In genomic region chr11:70982557-70983228, GRCm38 (mm10) we compare ENCODE assay signal across 8 mouse cellular contexts. TPM values are rescaled to one million over a fixed set of nuclear protein-coding genes. Genes with fewer than 3 reads are reported as not detected.
DNase-seq lines count a peak whose midpoint lies in the region; ATAC-seq and TF ChIP-seq lines count a peak whose summit lies in the region.

Gene C1qbp (minus strand): TSS chr11:70983026.

- peaks cover 63% of the 10 kb centered on the region for H3K36me3 ChIP-seq in embryonic facial prominence, embryonic 15.5 days
- H3K36me3 ChIP-seq in limb, embryonic 13.5 days = peaks cover 74% of the 10 kb centered on the region
- peaks cover 45% of the 10 kb centered on the region; the same call in 1 of the 2 replicates for H3K36me3 ChIP-seq in midbrain, embryonic 15.5 days (replicated peaks)

- peaks cover 26% of the 10 kb centered on the region for H3K4me1 ChIP-seq in bone marrow macrophage, adult 2 months (ENCODE audit: control insufficient read depth, insufficient read depth, low read length)
- H3K4me1 ChIP-seq in embryonic facial prominence, embryonic 15.5 days = peaks cover 16% of the 10 kb centered on the region
- H3K4me1 ChIP-seq in limb, embryonic 13.5 days = peaks cover 12% of the 10 kb centered on the region
- peaks cover 13% of the 10 kb centered on the region for H3K4me1 ChIP-seq in midbrain, embryonic 15.5 days

- H3K27ac ChIP-seq in bone marrow macrophage, adult 2 months (ENCODE audit: insufficient read depth, low read depth, low read length) = peak within 1 kb of the TSS; percentile 60
- 0 out of 2 replicates have a peak within 1 kb of the TSS, but pooled peaks have one; percentile 31 for H3K27ac ChIP-seq in embryonic facial prominence, embryonic 15.5 days (replicated peaks)
- H3K27ac ChIP-seq in limb, embryonic 13.5 days = no peak within 1 kb of the TSS
- peak within 1 kb of the TSS; percentile 57 for H3K27ac ChIP-seq in midbrain, embryonic 15.5 days

- peak; percentile 95 for ATAC-seq in embryonic facial prominence, embryonic 15.5 days (ENCODE audit: insufficient number of reproducible peaks, low FRiP score, low TSS enrichment, low read depth)
- ATAC-seq in limb, embryonic 13.5 days (ENCODE audit: low FRiP score, low read depth) = peak; percentile 93
- ATAC-seq in midbrain, embryonic 15.5 days (replicated peaks) = peak; percentile 96

- peak within 1 kb of the TSS; percentile 89 for H3K4me3 ChIP-seq in bone marrow macrophage, adult 2 months (ENCODE audit: insufficient read depth, low read length)
- H3K4me3 ChIP-seq in embryonic facial prominence, embryonic 15.5 days (replicated peaks) = peak within 1 kb of the TSS; percentile 78
- peak within 1 kb of the TSS; percentile 100 for H3K4me3 ChIP-seq in limb, embryonic 13.5 days
- peak within 1 kb of the TSS; percentile 89 for H3K4me3 ChIP-seq in midbrain, embryonic 15.5 days

- TF ChIP-seq POLR2A in bone marrow macrophage, adult 2 months (IDR thresholded peaks at IDR 0.05; ENCODE audit: borderline replicate concordance, low read depth, low read length) = no peak

- WGBS in embryonic facial prominence, embryonic 15.5 days = under 1% methylated on average over 57 of the region's 64 CpGs
- WGBS in limb, embryonic 13.5 days = under 1% methylated on average over 62 of the region's 64 CpGs
- WGBS in midbrain, embryonic 15.5 days = under 1% methylated on average over 64 of the region's 64 CpGs

- peak within 1 kb of the TSS; percentile 68 for H3K4me2 ChIP-seq in embryonic facial prominence, embryonic 15.5 days (replicated peaks)
- H3K4me2 ChIP-seq in limb, embryonic 13.5 days (replicated peaks) = peak within 1 kb of the TSS; percentile 90
- H3K4me2 ChIP-seq in midbrain, embryonic 15.5 days = peak within 1 kb of the TSS; percentile 69

- peak; percentile 70 for TF ChIP-seq CTCF in bone marrow macrophage, adult 2 months (IDR thresholded peaks at IDR 0.05; ENCODE audit: low read depth, low read length)

- DNase-seq in A20 (ENCODE audit: low read depth, low spot score) = peak; percentile 93
- DNase-seq in heart, adult 8-10 months (ENCODE audit: low spot score) = peak; percentile 91
- DNase-seq in kidney, adult 9 months = peak; percentile 94
- peak; percentile 86 to 96 for DNase-seq in spleen, adult 18-20 months

- H3K9ac ChIP-seq in embryonic facial prominence, embryonic 15.5 days = peak within 1 kb of the TSS; percentile 69
- peak within 1 kb of the TSS; percentile 97 for H3K9ac ChIP-seq in limb, embryonic 13.5 days
- peak within 1 kb of the TSS; percentile 81 for H3K9ac ChIP-seq in midbrain, embryonic 15.5 days

- H3K27me3 ChIP-seq in embryonic facial prominence, embryonic 15.5 days = no peaks in the 10 kb centered on the region
- no peaks in the 10 kb centered on the region for H3K27me3 ChIP-seq in limb, embryonic 13.5 days
- H3K27me3 ChIP-seq in midbrain, embryonic 15.5 days (replicated peaks) = no peaks in the 10 kb centered on the region

- H3K9me3 ChIP-seq in embryonic facial prominence, embryonic 15.5 days (replicated peaks) = no peaks in the 10 kb centered on the region
- H3K9me3 ChIP-seq in limb, embryonic 13.5 days = no peaks in the 10 kb centered on the region
- no peaks in the 10 kb centered on the region for H3K9me3 ChIP-seq in midbrain, embryonic 15.5 days

RNA-seq across cellular contexts. Expression of gene C1qbp, which starts in this region (rescaled TPM):
- 49.8 and 63.2 TPM in 2 replicates for polyA plus RNA-seq in bone marrow macrophage, adult 2 months (2012; ENCODE audit: insufficient read depth, insufficient read length, missing spikeins)
- 209 and 213 TPM in 2 replicates for polyA plus RNA-seq in embryonic facial prominence, embryonic 15.5 days (2015; fragmentation: Nextera tagmentation; extraction: Ambion mirVana)
- total RNA-seq in heart, adult 8-10 months (2022) = 100 to 1,000 TPM; 205 to 232 (median 222) TPM
- polyA plus RNA-seq in limb, embryonic 13.5 days (2015; fragmentation: Nextera tagmentation; extraction: Ambion mirVana) = 235 and 241 TPM in 2 replicates
- polyA plus RNA-seq in midbrain, embryonic 15.5 days (2015; fragmentation: Nextera tagmentation; extraction: Ambion mirVana) = 160 and 166 TPM in 2 replicates
